Mouse (Mus musculus) cerebellum, adult 11 months (tissue): ENCODE measurements around the gene Adam12.

Source experiments
- DNase-seq: peaks from one replicate; pipeline ENCODE4 v3.0.0; 2022

Gene Adam12

DNA sequence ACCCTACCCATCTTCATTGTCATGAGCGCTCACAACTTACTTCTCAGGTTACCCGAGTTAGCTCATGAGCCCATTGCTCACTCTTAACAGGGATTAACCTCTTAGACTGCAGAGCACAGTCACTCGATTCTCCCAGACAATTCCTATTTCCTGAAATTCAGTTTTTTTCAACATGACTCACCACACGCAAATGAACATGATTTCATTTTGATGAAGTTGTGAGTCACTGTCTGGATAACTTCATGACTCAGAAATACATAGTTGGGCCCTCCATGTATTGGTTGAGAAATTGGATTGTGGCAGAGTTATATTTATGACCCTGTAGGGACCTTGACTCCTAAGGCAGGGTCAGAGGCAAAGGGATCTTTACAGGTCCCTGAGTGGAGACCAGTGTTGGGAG lies 230.4 kb downstream of the Adam12 start:
- no peak for DNase-seq

DNA sequence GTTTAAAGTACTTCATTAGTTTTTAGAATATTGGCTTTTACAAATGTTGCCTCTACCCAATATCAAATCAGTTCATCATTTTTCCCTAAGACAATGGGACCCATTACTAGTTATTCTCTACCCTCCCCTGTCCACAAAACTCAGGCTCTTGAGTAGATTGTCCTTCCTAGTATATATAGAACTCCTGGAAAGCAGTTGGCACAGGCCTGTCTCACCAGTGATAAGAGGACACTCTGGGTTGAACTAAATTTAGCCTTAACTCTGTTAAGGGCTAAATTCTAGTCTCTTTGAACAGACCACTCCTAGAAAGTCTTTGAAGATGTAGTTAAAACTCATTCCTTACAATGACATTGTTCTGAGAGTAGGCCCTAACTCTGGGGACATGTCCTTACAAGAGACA lies 241.0 kb downstream of the Adam12 start:
- no peak for DNase-seq

DNA sequence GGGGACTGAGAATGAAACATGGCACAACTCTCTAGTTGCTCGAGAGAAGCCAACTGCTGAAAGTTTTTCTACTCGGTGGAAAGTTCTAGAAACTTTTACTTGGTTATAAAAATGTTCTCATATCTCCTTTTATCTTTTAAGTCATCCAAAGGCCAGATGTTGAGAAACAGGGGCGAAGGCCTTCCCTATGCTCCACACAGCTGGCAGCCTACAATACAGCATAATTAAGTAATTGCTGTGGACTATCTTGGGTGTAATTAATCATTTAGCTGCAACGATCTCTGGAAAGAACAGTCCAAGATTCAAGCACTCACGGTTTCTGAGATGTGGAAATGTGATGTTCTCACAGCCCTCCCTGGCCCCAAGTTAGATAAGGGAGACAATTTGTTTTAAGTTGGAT lies 243.6 kb downstream of the Adam12 start:
- DNase-seq, result no peak

DNA sequence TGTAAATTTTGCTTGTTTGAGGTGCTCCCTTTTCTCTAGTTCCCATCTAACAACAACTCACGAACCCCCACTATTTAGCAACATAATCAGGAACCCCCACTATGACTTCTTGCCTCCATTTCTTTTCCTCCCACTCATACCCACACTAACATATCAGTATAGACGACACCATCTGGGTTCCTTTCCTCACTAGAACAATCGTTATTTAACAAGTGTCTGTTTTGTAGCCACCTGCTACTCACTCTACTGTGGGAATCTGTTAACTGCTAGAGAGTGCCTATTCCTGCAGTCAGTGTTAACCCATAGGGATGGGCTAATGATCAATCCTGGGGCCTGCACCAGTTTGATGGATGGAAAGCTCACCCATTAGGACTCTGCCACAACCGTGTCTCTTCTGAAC lies 245.7 kb downstream of the Adam12 start:
- no peak for DNase-seq

DNA sequence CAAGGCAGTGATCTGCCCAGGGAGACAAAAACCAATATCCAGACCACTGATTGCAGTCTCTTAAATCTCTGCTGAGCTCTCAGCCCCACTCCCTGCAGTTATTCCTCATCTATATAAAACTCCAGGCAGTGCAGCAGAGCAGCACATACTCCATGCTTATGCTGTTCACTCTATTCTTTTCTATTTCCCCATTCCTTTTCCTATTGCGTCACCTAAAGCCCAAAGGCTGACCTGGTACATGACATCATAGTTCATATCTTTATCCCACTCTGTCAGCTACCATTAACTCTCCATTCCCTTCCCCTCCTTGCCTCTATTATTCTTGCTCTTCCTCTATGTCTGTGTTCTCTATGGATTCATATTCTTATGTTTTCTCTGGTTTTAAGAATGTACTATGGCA lies 246.3 kb downstream of the Adam12 start:
- no peak for DNase-seq

DNA sequence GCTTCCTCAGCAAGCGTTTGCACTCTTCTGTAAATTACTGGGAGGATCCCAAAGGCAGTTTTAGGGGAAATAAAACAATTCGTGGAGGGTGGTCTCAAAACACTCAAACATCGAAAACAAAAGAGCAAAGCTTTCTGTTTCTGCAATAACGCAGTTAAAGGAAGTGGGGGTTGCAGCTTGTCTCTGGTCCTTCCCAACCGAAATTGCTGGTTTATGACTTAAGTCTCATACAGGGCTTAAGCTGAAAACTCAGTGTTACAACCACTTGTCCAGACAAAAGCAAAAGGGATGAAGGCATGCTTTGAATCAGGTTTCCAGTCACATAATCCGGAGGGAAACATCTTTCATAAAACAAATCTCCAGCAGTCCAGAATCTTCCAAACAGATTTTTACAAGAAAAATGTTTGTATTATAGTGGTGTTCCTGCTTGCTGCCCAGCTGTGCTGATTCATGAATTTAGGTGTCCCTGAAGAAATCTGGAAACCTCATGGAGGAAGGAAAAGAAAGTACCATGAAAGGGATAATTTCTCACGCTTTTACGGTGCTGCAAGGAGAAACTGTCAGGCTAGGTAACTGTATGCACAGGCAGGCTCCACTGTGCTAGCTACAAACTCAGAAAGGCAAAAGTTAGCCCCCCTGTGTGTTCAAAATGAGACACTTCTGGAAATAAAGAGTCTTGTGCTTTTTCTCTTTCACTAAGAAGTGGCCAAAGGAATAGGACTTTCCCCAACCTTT lies 255.4 kb downstream of the Adam12 start:
- DNase-seq, result no peak

DNA sequence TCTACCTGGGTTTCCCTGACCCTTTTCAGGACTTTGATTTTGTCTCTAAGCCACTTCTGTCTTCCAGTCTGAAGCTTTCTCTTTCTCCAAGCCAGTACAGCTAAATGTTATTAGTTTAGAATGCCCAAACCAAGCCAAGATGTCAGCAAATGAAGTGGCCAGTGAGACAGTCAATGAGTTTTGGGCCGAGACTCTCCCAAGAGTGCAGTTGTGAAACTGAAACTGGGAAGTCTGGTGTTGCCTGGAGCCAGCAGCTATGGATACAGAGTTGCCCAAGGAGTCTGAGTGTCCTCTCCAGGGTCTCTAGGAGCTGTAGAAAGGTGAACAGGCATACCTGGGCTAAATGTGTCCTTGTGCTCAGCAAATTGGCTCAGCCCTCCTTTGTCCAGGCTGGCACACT lies 260.9 kb downstream of the Adam12 start:
- DNase-seq, result no peak

DNA sequence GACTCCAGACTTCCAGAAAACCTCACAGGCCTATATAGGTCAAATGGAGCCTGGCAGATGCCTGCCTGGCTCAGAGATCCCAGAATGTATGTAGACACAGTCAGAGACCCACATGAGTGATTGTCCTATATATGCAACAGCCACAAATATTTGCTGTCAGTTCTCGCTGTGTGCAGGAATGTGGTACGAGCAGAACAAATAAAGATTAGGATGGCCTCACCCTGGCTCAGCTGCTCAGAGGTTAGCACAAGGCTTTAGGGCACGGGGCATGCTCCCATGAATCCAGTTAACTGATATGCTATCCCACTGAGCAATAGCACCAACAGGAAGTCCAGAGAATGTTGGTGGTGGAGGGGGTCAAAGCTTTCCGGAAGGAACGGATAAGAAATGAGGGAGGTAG lies 261.5 kb downstream of the Adam12 start:
- DNase-seq, result no peak

DNA sequence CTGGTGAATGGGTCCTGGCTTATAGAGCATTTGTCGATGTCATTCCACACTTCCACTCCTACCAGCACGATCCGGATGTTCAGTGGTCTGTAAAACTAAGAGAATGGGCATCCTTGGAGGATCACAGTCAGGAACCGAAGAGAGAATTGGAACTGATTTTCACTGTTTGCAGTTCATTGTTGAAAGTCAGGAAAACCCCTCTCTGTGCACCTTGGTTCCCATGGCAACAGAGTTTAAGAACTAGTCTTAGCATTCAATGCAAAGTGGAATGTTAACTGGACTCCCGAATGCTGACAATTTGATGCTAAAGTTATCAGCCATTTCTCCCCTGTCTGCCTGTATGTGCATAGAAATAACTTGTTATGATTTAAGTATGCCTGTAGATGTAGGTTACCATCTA lies 264.0 kb downstream of the Adam12 start:
- no peak for DNase-seq

DNA sequence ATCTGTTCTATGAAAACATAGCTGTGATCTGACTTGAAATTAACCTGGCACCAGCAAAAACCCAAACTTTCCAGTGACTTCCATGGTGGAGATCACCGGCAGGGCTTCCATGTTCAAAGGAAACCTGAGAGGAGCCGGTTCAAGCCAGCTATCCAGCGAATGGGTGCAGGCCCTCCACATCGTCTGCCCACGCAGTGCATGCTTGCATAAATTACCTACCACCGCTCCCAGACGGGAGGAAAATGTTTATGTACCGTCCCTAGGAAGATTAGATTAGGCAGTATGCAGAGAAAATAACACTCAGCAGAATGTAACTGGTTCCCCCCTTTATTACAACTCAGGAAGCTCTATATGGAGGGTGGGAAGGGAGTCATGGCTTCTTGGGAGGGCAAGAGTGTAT lies 268.4 kb downstream of the Adam12 start:
- no peak for DNase-seq

DNA sequence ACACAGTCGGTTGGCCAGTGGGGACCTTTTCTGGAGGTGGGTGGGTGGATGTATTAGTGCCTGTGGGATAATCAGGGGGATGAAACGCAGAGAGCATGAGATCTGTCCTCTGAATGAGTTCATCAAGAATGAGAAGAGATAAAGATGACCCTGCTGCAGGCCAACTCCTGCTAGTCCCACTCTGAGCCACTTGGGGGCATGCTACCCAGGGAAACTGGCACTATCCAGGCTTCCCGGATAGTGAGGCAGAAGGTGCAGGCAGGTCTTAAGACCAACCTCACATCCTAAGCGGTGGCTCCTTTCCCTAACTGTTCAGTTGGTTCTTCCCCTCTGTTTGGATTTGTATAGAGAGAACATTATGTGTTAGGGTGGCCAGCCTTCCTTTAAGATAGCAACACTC lies 272.7 kb downstream of the Adam12 start:
- DNase-seq, result peak; percentile 6

DNA sequence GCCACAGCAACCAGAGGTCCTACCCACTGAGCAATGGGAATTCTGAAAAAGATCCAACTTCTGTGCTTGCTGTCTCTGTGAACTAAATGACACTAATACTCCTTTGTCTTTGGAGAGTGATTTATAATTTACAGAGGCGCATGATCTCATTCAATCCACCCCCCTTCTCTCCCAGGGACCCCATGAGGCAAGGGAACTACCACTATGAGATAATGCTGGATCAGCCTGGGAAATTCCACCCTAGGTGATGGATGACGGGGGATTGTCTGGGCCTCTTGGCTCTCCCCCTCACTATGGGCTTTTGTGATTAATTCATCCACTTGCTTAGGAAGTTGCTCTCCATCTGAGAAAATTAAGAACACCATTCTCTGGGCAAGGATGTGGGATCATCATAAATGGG lies 274.1 kb downstream of the Adam12 start:
- no peak for DNase-seq

DNA sequence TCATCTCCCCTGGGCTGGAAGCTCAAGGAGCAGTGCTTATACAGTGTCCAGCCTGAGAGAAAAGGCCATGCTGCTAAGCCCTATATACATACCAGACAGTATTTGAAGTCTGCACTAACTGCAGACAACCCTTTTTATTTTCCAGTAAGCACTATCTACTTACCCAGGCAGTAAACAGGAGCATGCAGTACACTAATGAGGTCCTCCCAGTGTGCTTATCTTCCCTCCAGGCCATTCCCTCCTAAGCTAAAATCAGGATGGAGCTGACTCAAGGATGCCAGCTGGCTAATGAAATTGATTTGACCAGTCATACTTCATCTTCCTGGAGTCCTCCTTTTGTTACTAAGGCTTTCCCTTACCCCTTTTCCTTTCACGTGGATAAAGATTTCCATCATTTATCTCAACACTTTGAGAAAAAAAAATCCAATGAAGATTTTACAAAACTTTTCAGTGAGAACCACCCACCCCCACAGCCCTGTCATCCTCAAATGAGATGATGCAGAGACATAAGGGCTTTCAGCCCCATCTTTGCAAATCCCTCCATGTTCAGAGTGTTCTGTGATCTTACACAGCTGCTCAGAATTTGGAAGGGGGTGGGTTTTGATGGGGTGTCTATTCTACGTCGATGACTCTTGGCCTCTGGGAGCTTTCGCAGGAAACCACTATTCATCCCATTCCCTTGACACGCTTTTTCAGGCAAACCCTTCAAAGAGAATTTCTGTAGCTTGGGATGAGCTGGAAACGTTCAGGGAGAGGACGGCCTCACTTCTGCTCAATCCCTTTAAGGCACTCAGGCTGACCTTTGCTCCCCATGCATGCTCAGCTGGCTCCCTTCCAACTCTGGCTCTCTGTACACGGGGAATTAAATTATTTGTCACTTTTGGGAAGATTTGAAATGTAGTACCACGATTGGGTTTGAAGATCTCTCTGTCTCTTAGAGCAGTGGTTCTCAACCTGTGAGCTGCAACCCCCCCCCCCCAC lies 277.5 kb downstream of the Adam12 start:
- no peak for DNase-seq

DNA sequence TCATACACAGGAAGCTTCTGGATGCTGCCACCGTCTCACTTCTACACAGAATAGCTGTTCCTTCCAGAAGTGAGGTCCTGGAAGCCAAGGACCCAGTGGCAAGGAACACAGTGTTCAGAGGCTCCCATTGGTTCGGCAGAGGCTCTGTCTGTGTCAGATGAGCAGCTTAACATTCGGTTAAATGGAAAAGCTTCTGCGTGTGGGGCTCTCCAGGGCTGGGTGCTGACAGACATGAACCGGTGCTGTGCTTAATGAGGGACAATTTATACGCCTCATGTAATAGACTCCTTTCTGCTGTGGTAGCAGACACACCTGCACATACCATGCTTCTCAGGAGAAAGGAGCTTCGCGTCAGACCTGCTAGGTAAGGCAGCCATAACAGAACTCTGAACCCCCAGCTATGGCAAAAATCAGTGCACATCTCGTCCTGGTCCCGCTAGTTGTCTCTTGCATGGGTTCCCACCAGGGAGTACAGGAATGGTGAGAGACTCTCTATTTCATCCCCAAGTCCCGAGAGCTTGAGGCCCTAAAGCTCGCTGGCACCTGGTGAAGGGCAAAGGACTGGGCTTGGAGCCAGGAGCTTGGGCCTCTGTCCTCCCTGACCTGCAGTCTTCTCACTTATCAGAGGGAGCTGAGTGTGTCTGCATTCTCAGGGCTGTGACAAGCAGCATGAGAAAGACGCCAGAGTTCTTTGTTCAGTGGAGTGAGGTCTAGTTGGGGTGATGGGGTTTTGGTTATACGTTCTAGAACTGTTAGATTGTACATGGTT lies 280.0 kb downstream of the Adam12 start:
- DNase-seq, result no peak

DNA sequence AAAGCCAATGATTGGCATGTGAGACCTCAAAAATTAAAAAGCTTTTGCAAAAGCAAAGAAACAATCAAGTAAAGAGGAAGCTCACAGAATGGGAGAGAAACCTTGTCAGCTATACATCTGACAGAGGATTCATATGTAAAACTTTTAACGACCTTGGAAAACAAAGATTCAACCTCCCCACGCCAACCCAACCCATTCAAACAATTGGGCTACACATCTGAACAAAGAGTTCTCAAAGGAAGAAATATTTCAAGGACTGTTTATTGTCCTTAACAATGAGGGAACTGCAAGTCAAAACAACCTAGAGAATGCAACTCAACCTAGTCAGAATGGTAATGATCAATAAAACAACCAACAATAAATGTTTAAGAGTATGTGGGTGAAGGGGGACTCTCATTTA lies 284.6 kb downstream of the Adam12 start:
- no peak for DNase-seq

DNA sequence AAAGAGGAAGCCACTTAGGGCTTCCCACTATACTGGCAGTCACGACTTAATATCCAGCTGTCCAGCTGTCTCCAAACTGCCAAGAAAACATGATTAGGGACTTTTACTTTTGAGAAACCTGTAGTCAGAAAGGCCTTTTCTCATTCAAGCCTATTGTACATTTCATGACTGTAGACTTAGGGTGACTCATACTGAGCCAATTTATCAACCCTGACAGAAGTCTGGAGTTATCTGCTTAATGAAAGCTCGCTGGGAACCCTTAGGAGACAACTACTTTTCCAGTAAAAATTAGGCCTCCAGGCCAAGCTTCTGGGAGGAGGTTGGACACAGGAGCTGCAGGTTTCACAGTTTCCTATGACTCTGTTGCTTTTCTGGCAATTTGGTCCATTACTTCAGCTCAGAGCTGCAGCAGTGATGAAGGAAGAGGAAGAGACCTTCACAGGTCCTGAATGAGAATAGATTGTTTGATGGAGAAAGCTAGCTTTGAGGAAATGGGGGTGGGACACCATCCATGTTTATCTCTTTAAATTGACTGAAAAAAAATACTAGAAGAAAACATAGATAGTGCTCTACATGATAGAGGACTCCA lies 285.1 kb downstream of the Adam12 start:
- no peak for DNase-seq

DNA sequence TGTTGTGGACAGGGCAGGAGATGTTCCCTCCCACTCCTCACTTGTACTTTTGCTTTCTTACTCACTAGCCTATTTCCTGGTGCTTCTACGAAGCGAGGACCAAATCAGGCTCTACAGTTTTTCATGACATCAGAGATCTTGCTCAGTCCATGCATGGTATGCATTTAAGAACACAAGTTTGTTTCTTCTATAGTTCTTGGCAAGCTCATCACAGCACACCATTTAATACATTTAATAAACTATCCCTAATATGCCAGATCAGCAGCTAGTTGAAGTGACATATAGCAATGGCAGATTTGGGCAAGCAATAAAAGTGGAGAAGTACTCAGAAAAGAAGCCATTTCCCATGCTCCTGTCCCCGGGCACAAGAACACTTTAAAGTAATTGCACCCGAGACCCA lies 285.8 kb downstream of the Adam12 start:
- DNase-seq, result no peak

DNA sequence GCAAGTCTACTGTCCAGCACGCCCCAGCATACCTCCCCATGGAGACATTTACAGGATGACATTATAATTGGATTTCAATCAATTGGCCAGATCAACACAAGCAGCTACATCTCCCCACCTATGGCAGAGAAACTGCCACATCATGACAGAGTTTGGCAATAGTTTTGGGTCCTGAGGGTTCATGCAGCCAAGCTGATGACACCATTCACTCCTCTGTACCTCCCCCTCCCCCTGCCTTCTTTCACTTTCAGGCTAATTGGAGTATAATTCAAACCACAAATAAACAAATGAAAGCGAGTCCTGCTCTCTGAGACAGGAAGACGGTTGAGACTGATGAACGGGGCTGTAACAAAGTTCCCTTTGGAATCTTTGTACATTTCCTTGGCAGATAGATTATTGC lies 291.5 kb downstream of the Adam12 start:
- no peak for DNase-seq

DNA sequence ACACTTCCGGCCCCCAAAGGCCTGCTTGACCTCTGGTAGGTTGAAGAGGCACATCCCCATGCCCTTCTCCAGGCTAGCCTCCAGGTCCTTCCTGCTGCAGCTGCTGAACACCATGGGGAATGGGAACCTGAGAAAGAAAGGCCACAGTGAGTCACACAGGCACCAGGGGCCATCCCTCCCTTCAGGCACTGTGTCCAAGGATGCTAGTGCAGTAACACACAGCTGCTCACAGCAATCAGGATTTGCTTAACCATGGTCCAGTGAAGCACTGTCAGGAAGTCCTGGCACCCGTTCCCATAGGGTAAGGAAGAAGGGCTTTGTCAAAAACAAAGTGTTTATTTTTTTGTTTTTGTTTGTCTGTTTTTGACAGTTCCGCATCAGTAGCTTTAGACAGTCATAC lies 294.5 kb downstream of the Adam12 start:
- DNase-seq, result no peak

DNA sequence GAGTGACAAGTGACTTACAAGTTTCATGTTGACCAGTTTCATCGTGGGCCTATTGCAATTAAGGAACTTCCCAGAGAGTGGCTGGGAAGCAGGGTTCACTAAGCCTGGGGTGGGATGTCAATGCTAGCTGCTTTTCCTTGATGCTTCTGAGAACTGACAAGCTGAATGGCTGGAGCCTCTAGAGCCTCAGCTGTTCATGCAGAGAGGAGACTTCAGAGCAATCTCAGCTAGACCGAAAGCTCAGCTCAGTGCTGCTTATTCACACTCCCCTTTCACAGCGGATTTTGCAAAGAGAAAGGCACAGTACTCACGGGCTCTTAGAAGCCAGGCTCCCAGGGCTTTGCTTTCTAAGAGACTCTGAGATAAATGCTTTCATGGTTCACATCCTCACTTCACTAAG lies 295.6 kb downstream of the Adam12 start:
- no peak for DNase-seq

DNA sequence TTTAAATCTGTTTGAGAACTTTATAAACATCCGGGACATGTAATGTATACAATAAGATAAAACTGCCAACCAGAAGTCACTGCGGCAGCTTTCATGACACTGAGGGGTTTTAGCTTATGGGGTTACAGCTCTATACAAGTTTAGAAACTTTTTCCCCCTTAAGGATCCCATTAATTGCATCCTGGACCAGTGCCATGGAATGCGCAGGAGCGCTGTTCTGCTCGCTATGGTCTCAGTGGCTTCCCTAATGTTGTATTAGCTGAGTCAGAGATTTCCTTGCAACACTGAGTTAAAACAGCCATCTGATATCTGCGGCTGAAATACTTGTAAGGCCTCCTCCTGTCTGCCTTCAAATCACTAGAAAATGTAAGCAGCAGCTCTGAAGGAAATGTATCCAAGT lies 298.6 kb downstream of the Adam12 start:
- DNase-seq, result no peak

DNA sequence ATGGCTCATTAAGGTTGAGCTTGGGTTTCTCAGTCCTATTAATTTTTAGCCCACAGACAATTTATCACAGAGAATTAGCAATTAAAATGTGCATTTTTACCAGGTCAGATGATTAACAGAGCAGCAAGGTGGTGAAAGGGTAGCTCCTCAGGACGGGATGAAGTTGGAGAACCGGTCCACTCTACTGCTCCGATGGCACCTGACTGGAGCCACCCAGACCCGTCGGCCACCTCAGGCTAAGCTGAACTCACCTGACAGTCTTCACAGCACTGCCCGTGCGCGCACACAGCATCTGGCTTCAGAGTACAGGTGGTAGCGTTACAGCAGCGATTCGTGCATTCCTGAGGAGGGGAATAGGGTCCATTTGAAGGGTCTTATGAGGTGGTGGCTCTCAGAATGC lies 300.5 kb downstream of the Adam12 start:
- DNase-seq, result no peak

DNA sequence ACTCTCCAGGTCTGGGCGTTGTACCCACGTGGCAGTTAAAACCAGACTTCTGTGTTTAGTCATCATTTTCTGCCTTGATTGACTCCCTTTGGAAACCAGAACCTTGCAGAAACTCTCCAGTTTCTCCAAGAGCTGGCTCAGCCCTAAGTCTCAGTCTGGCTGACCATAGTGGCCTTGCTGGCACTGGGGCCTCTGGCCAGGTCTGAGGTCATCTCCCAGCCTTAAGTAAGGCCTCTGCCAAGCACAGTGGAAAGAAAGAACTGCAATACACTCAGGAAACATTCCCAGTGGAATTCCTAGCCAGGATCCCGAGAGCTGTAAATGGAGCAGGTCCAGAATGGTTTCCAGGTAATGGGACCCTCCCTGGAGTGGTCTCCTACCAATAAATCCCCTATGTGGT lies 303.0 kb downstream of the Adam12 start:
- DNase-seq, result no peak
